Mouse (Mus musculus) layer of hippocampus, adult 11-12 months (tissue): Measurements from ENCODE around the gene Olfr742.

Experiments
- DNase-seq: peaks from one replicate; pipeline ENCODE4 v3.0.0; 2022; ENCODE audit warnings: low spot score

The Olfr742 gene

DNA sequence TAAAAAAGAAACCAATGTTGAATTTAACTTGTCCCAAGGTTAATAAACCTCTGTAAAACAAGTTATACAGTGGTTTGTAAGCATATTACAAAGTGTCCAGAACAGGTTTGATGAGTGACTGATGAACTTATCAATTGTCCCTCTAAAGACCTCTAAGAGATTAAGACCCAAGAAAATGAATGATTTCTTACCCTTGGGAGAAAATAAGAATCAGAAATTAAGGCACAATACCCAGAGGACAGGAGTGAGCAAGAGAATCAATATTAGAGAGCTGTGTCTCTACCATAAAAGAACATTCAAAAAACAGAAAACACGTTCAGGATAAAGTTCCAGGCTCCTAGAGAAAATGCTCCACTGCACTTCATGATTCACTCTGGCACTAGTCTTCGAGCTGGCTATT lies at the start of gene Olfr742:
TSS of gene Olfr742 (plus strand) at position 301 of the 400 bp plus-strand sequence.
- no peak for DNase-seq

DNA sequence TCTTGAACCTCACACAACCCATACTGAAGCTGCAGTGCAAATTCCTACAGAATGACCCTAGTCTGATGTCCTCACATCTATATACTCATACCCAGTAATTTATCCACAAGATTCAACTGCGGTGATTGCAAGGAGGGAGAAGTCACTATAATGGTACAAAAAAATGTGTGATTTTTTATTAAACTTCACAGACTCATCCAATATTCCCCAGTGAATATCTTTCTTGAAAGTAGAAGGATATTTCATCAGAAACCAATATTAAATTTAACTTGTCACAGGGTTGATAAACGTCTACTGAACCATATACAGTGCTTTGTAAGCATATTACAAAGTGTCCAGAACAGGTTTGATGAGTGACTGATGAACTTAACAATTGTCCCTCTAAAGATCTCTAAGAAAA lies 31.0 kb upstream of the Olfr742 start, which contains the start of gene Olfr741:
TSS of gene Olfr741 (plus strand) at position 301 of the 400 bp plus-strand sequence.
- no peak for DNase-seq

DNA sequence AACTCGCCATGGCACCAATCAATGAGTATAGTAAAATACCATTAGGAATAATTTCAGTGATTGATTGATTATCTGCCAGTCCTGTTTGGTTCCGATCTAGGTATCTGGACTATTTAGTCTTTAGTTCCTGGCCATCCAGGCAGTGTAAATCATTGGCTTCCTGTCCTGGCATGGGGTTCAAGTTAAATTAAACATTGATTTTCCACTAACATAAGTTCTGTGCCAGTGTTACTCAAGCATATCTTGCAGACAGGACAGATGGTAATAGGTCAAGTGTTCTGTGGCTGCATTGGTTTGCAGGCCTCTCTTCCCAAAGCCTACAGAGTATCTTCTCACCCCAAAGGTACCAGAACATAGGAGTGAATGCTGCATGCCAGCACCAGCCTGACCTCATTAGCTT lies 25.0 kb upstream of the Olfr742 start:
- no peak for DNase-seq

DNA sequence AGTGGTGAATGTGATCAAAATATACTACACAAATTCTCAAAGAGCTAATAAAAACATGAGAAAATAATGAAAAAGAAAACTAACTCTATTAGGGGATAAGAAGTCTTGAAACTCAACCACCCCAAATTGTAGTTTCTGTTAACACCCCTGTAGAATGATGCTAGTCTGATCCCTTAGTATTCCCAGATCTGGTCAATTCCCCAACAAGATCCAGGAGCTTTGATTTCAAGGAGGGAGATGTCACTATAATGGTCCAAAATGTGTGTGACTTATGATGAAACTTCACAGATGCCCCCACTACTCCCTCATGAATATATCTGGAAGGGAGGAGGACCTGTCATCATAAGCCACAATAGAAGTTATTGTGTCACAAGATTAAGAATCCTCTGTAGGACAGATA lies 18.1 kb downstream of the Olfr742 start, which contains the start of gene Olfr743:
TSS of gene Olfr743 (plus strand) at position 301 of the 400 bp plus-strand sequence.
- DNase-seq, result no peak

DNA sequence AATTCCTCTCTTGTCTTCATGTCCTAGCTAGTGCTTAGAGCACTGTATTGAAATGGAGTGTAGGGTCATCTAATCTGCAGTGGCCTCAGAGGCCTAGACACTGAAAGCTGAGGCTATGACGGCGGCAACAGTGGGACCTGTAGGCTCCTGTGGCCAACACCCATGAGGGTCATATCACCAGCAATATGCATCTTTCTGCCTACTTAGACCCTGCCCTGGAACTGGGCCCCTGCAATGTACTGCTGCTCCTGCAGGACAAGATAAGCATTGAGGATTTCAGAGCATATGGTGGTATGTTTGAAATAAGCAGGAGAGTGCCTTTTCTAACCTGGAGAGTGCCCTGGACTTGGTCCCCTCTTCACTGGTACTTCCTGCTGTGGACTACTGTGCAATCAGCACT lies 49.3 kb downstream of the Olfr742 start:
- no peak for DNase-seq
